Comparison of ENCODE assay signal across 8 mouse cellular contexts in genomic region chr7:3288976-3289970, GRCm38 (mm10). TPM values are rescaled to one million over a fixed set of nuclear protein-coding genes. Genes with fewer than 3 reads are reported as not detected.
DNase-seq lines count a peak whose midpoint lies in the region; ATAC-seq and TF ChIP-seq lines count a peak whose summit lies in the region.

TSS of gene Myadm (plus strand) at chr7:3289080.
TSS of gene Prkcg (plus strand) at chr7:3289179.

- H3K9ac ChIP-seq in intestine, embryonic 15.5 days, result peak within 1 kb of the TSS; percentile 56

- TF ChIP-seq CTCF in cortical plate, adult 2 months (IDR thresholded peaks at IDR 0.05; ENCODE audit: extremely low read depth, insufficient read depth, low read length), result no peak

- ATAC-seq in intestine, embryonic 15.5 days, result peak; percentile 48
- ATAC-seq in monocyte, adult 5-6 weeks (replicated peaks; ENCODE audit: insufficient number of reproducible peaks, low FRiP score, low TSS enrichment, poor library complexity, severe bottlenecking), result no peak

- DNase-seq in adrenal gland, adult 18-20 months (ENCODE audit: low spot score in 2 of 2), result peak; percentile 79
- DNase-seq in gastrocnemius, postnatal 4 days (ENCODE audit: low spot score in 2 of 2), result peak; percentile 62 to 82
- peak; percentile 84 for DNase-seq in limb, embryonic 10.5 days (ENCODE audit: low spot score)
- DNase-seq in midbrain, embryonic 10.5 days (ENCODE audit: low spot score), result peak; percentile 77
- DNase-seq in spleen, adult 12 weeks (ENCODE audit: low spot score), result peak; percentile 22

- no peak; the same call in 1 of the 2 replicates for TF ChIP-seq POLR2A in cortical plate, adult 2 months (IDR thresholded peaks at IDR 0.05; ENCODE audit: extremely low read depth, insufficient read depth, low read length)

- 1% methylated on average over 30 of the region's 30 CpGs for WGBS in intestine, embryonic 15.5 days
- WGBS in limb, embryonic 10.5 days, result 3% methylated on average over 30 of the region's 30 CpGs
- WGBS in midbrain, embryonic 10.5 days, result 2% methylated on average over 30 of the region's 30 CpGs

- no peaks in the 10 kb centered on the region for H3K27me3 ChIP-seq in intestine, embryonic 15.5 days (replicated peaks)
- no peaks in the 10 kb centered on the region for H3K27me3 ChIP-seq in limb, embryonic 10.5 days (ENCODE audit: low read depth, poor library complexity, severe bottlenecking)
- H3K27me3 ChIP-seq in midbrain, embryonic 10.5 days (ENCODE audit: low read depth, poor library complexity, severe bottlenecking), result no peaks in the 10 kb centered on the region; the same call in 1 of the 2 replicates

- H3K4me3 ChIP-seq in cortical plate, adult 2 months (ENCODE audit: insufficient read depth, low read length), result peak within 1 kb of the TSS; percentile 74
- peak within 1 kb of the TSS; percentile 40 for H3K4me3 ChIP-seq in intestine, embryonic 15.5 days (replicated peaks)
- peak within 1 kb of the TSS; percentile 51 for H3K4me3 ChIP-seq in limb, embryonic 10.5 days
- peak within 1 kb of the TSS; percentile 57 for H3K4me3 ChIP-seq in midbrain, embryonic 10.5 days

- H3K4me2 ChIP-seq in intestine, embryonic 15.5 days (replicated peaks), result peak within 1 kb of the TSS; percentile 74

- peaks cover 3% of the 10 kb centered on the region; the same call in 1 of the 2 replicates for H3K4me1 ChIP-seq in cortical plate, adult 2 months (ENCODE audit: control insufficient read depth, insufficient read depth, low read length)
- H3K4me1 ChIP-seq in intestine, embryonic 15.5 days (replicated peaks), result peaks cover 24% of the 10 kb centered on the region; the same call in 1 of the 2 replicates
- H3K4me1 ChIP-seq in limb, embryonic 10.5 days, result peaks cover 42% of the 10 kb centered on the region
- peaks cover 43% of the 10 kb centered on the region for H3K4me1 ChIP-seq in midbrain, embryonic 10.5 days

- peak within 1 kb of the TSS; percentile 86 for H3K27ac ChIP-seq in cortical plate, adult 2 months (ENCODE audit: insufficient read depth, low read length)
- peak within 1 kb of the TSS; percentile 94 for H3K27ac ChIP-seq in intestine, embryonic 15.5 days
- peak within 1 kb of the TSS; percentile 90 for H3K27ac ChIP-seq in limb, embryonic 10.5 days
- peak within 1 kb of the TSS; percentile 87 for H3K27ac ChIP-seq in midbrain, embryonic 10.5 days (replicated peaks)

- no peaks in the 10 kb centered on the region for H3K36me3 ChIP-seq in intestine, embryonic 15.5 days
- no peaks in the 10 kb centered on the region for H3K36me3 ChIP-seq in limb, embryonic 10.5 days
- H3K36me3 ChIP-seq in midbrain, embryonic 10.5 days, result peaks cover 7% of the 10 kb centered on the region; the same call in 1 of the 2 replicates

- H3K9me3 ChIP-seq in intestine, embryonic 15.5 days, result no peaks in the 10 kb centered on the region
- H3K9me3 ChIP-seq in limb, embryonic 10.5 days (replicated peaks), result no peaks in the 10 kb centered on the region
- no peaks in the 10 kb centered on the region for H3K9me3 ChIP-seq in midbrain, embryonic 10.5 days (replicated peaks)

RNA-seq across cellular contexts. Expression of gene Myadm, which starts in this region (rescaled TPM):
- total RNA-seq in adrenal gland, adult 18-20 months (2021), result 10 to 100 TPM; 55.9 to 68.6 TPM
- polyA plus RNA-seq in cortical plate, adult 2 months (2012; rRNA removed), result 70.8 and 76.1 TPM in 2 replicates
- total RNA-seq in gastrocnemius, postnatal 4 days (2021), result 100 to 1,000 TPM; 195 to 196 TPM
- polyA plus RNA-seq in intestine, embryonic 15.5 days (2015; fragmentation: Nextera tagmentation; extraction: Ambion mirVana), result 131 and 135 TPM in 2 replicates
- polyA plus RNA-seq in limb, embryonic 10.5 days (2016; fragmentation: Nextera tagmentation; extraction: Ambion mirVana), result 23.6 and 29.4 TPM in 2 replicates
- 29.6 and 35.1 TPM in 2 replicates for polyA plus RNA-seq in midbrain, embryonic 10.5 days (2016; fragmentation: Nextera tagmentation; extraction: Ambion mirVana)
- 50.6 to 61.2 TPM (median 60.3 TPM) in 3 replicates for total RNA-seq in monocyte, adult 5-6 weeks (2017)

RNA-seq across cellular contexts. Expression of gene Prkcg, which starts in this region (rescaled TPM):
- total RNA-seq in adrenal gland, adult 18-20 months (2021), result 1 to 10 TPM in 1 of 2 experiments, under 1 TPM in 1; 0.36 to 1.1 TPM
- polyA plus RNA-seq in cortical plate, adult 2 months (2012; rRNA removed), result 148 and 167 TPM in 2 replicates
- total RNA-seq in gastrocnemius, postnatal 4 days (2021), result 1 to 10 TPM; 2.5 to 4.6 TPM
- polyA plus RNA-seq in intestine, embryonic 15.5 days (2015; fragmentation: Nextera tagmentation; extraction: Ambion mirVana), result 0.27 and 0.45 TPM in 2 replicates
- polyA plus RNA-seq in limb, embryonic 10.5 days (2016; fragmentation: Nextera tagmentation; extraction: Ambion mirVana), result 0.06 TPM in 1 of 2 replicates, not detected in the other
- 0.71 and 1.2 TPM in 2 replicates for polyA plus RNA-seq in midbrain, embryonic 10.5 days (2016; fragmentation: Nextera tagmentation; extraction: Ambion mirVana)
- 1.9 to 7.0 TPM (median 3.2 TPM) in 3 replicates for total RNA-seq in monocyte, adult 5-6 weeks (2017)

Comparison
In these comparisons a context has a peak if more than half of its experiments do, and no peak if none do; other contexts are left out.
1. RNA of gene Prkcg (polyA plus RNA-seq): 148 to 167 TPM in cortical plate, adult 2 months; 0.71 to 1.2 TPM in midbrain, embryonic 10.5 days, 0.27 to 0.45 TPM in intestine, embryonic 15.5 days and 0.06 TPM in limb, embryonic 10.5 days; every median in the first group is over 10 times any median in the second.
2. DNase-seq: peak in every context shown above with its lines; median percentile 84 in limb, embryonic 10.5 days; 79 in adrenal gland, adult 18-20 months; 77 in midbrain, embryonic 10.5 days; 72 in gastrocnemius, postnatal 4 days; 22 in spleen, adult 12 weeks.
3. Peak in every context shown above with its lines, with median percentiles within 50 percentile points of each other: H3K27ac ChIP-seq and H3K4me3 ChIP-seq.